Mouse (Mus musculus): ENCODE results near the gene Nell1. TPM values are rescaled to one million over a fixed set of nuclear protein-coding genes. Genes with fewer than 3 reads are reported as not detected.

The Nell1 gene
- polyA plus RNA-seq, 1 experiment, result 0.22 TPM

DNA sequence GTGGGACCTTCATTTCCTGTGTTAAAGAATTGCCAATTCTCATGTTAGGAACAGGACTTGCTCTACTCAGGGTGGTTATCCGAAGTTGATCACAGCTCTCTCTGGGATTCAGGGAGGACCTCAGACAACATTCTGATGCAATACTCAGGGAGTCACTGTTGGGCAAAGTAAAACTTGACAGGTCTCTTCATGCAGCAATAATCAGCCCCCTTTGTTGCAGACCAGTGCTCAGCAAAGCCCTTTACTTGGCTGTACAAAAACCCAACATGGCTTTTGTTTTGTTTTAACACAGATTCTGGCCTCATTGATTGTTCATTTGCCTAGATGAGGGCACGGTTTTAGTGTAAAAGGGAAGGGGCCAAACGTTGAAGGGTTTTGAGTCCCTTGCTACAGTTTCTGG, 750.5 kb downstream of the Nell1 start:
- H3K27ac ChIP-seq (ENCODE audit: control insufficient read depth, insufficient read depth, low read depth, low read length), result no peak overlapping the region
- TF ChIP-seq POLR2A (IDR thresholded peaks at IDR 0.05; ENCODE audit: control insufficient read depth, low read depth, low read length) (no peak), CTCF (IDR thresholded peaks at IDR 0.05; ENCODE audit: control insufficient read depth, insufficient read depth, insufficient replicate concordance, low read depth, low read length) (no peak)
- no peaks in the 10 kb centered on the region for H3K4me1 ChIP-seq (ENCODE audit: control insufficient read depth, insufficient read depth, low read length)
- no peaks in the 10 kb centered on the region for H3K27me3 ChIP-seq (ENCODE audit: control insufficient read depth, insufficient read depth, low read length)
- no peak overlapping the region for H3K4me3 ChIP-seq (ENCODE audit: control insufficient read depth, low read depth, low read length)
- H3K36me3 ChIP-seq (ENCODE audit: control insufficient read depth, insufficient read depth, low read length), result no peaks in the 10 kb centered on the region

DNA sequence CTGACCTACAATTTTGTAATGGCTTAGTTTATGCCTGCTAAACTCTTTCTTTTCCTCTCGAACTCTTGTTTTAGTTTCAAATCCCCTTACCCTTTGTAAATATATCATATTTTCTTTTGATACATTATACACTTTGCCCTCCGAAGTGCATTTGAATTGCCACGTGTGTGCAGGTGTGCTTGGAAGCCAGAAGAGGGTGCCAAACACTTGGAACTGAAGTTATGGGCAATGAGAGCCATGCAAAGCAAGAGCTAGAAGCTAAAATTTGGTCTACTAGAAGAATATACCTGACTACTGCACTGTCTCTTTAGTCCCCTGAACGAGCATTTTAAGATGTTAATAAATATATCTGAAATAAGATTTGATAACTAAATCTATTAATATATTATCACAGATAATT, 756.3 kb downstream of the Nell1 start:
- TF ChIP-seq CTCF (IDR thresholded peaks at IDR 0.05; ENCODE audit: control insufficient read depth, insufficient read depth, insufficient replicate concordance, low read depth, low read length), result no peak
- TF ChIP-seq POLR2A (IDR thresholded peaks at IDR 0.05; ENCODE audit: control insufficient read depth, low read depth, low read length), result no peak
- Histone ChIP-seq H3K36me3 (ENCODE audit: control insufficient read depth, insufficient read depth, low read length) (no peaks in the 10 kb centered on the region), H3K4me1 (ENCODE audit: control insufficient read depth, insufficient read depth, low read length) (no peaks in the 10 kb centered on the region), H3K27ac (ENCODE audit: control insufficient read depth, insufficient read depth, low read depth, low read length) (no peak overlapping the region), H3K27me3 (ENCODE audit: control insufficient read depth, insufficient read depth, low read length) (no peaks in the 10 kb centered on the region), H3K4me3 (ENCODE audit: control insufficient read depth, low read depth, low read length) (no peak overlapping the region)

DNA sequence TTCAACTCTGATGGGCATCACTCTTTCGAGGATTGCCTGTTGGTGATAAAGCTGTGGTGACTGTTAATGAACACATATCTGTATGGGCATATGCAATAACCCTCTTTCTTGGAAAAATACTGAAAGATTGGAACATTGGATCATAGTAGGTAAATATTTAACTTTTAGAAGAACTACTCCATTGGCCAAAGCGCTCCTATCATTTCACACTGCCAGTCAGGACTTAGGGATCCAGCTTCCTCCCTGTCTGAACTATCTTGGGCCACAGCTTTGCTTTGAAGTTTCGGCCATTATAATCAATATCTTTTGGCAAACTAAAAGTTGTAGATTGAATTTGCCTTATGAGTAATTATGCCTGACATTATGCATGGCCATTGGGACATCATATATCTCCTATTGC, 780.9 kb downstream of the Nell1 start:
- H3K36me3 ChIP-seq (ENCODE audit: control insufficient read depth, insufficient read depth, low read length), result no peaks in the 10 kb centered on the region
- H3K4me1 ChIP-seq (ENCODE audit: control insufficient read depth, insufficient read depth, low read length), result no peaks in the 10 kb centered on the region
- H3K27ac ChIP-seq (ENCODE audit: control insufficient read depth, insufficient read depth, low read depth, low read length), result no peak overlapping the region
- H3K27me3 ChIP-seq (ENCODE audit: control insufficient read depth, insufficient read depth, low read length), result no peaks in the 10 kb centered on the region
- no peak overlapping the region for H3K4me3 ChIP-seq (ENCODE audit: control insufficient read depth, low read depth, low read length)
- TF ChIP-seq POLR2A (IDR thresholded peaks at IDR 0.05; ENCODE audit: control insufficient read depth, low read depth, low read length) (no peak), CTCF (IDR thresholded peaks at IDR 0.05; ENCODE audit: control insufficient read depth, insufficient read depth, insufficient replicate concordance, low read depth, low read length) (no peak)

DNA sequence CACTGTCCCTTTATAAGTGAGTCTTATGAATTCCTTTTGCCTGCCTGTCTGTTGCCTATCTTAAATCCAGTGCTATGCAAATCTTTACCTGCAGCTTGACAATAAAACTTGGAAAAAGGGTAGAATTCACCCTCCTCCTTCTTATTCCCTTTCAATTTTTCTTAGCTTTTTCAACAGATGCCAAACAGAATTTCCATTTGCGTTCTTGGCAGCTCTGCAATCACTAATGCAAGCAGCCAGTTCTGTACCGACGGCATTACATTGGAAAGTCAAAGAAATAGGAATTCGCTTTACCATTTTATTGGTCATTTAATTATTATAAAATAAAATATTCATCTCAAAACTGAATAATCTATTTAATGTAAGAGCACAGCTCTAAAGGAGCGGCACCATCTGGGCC, 781.7 kb downstream of the Nell1 start:
- no peaks in the 10 kb centered on the region for H3K36me3 ChIP-seq (ENCODE audit: control insufficient read depth, insufficient read depth, low read length)
- H3K4me3 ChIP-seq (ENCODE audit: control insufficient read depth, low read depth, low read length), result no peak overlapping the region
- TF ChIP-seq POLR2A (IDR thresholded peaks at IDR 0.05; ENCODE audit: control insufficient read depth, low read depth, low read length), result no peak
- no peak for TF ChIP-seq CTCF (IDR thresholded peaks at IDR 0.05; ENCODE audit: control insufficient read depth, insufficient read depth, insufficient replicate concordance, low read depth, low read length)
- no peaks in the 10 kb centered on the region for H3K27me3 ChIP-seq (ENCODE audit: control insufficient read depth, insufficient read depth, low read length)
- H3K27ac ChIP-seq (ENCODE audit: control insufficient read depth, insufficient read depth, low read depth, low read length), result no peak overlapping the region
- H3K4me1 ChIP-seq (ENCODE audit: control insufficient read depth, insufficient read depth, low read length), result no peaks in the 10 kb centered on the region

DNA sequence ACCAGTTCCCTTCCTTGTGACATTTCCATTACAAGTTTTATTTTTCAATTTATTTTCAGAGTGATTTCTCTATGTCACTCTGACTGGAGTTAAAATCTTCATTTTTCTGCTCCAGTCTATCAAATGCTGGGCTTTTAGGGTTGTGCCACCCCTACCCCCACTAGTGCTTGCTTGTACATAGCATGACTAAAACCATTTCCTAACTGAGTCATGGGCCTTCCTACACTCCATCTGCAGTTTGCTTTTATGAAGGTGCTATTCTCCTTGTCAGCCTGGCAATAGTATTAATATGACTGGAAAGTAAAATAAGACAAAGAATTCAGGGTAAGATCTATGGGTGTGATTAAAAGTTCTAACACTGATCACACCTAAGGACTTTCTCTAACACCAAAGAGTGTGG, 798.9 kb downstream of the Nell1 start:
- H3K36me3 ChIP-seq (ENCODE audit: control insufficient read depth, insufficient read depth, low read length), result no peaks in the 10 kb centered on the region
- TF ChIP-seq POLR2A (IDR thresholded peaks at IDR 0.05; ENCODE audit: control insufficient read depth, low read depth, low read length) (no peak), CTCF (IDR thresholded peaks at IDR 0.05; ENCODE audit: control insufficient read depth, insufficient read depth, insufficient replicate concordance, low read depth, low read length) (no peak)
- H3K4me3 ChIP-seq (ENCODE audit: control insufficient read depth, low read depth, low read length), result no peak overlapping the region

DNA sequence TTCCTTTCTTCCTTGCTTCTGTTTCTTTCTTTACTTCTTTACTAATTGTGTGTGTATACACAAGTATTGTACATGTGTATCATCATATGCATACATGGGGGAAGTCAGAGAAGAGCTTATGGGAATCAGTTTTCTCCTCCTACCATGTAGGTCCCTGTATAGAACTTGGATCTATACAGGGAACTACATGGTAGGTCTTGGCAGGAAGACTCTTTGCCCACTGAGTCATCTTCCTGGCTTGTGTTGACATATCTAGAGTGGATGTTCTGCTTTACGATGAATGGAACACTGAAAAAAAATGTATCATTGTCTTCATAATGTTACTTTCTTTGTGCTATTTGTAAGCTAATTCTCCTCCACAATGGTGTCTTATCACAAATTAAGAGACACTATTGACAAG, 806.4 kb downstream of the Nell1 start:
- Histone ChIP-seq H3K27ac (ENCODE audit: control insufficient read depth, insufficient read depth, low read depth, low read length) (no peak overlapping the region), H3K4me3 (ENCODE audit: control insufficient read depth, low read depth, low read length) (no peak overlapping the region), H3K27me3 (ENCODE audit: control insufficient read depth, insufficient read depth, low read length) (no peaks in the 10 kb centered on the region), H3K36me3 (ENCODE audit: control insufficient read depth, insufficient read depth, low read length) (no peaks in the 10 kb centered on the region), H3K4me1 (ENCODE audit: control insufficient read depth, insufficient read depth, low read length) (no peaks in the 10 kb centered on the region)
- TF ChIP-seq POLR2A (IDR thresholded peaks at IDR 0.05; ENCODE audit: control insufficient read depth, low read depth, low read length), result no peak
- no peak for TF ChIP-seq CTCF (IDR thresholded peaks at IDR 0.05; ENCODE audit: control insufficient read depth, insufficient read depth, insufficient replicate concordance, low read depth, low read length)

More for the DNA sequence above, 798.9 kb downstream of the Nell1 start:
- Histone ChIP-seq H3K27me3 (ENCODE audit: control insufficient read depth, insufficient read depth, low read length) (no peaks in the 10 kb centered on the region), H3K4me1 (ENCODE audit: control insufficient read depth, insufficient read depth, low read length) (no peaks in the 10 kb centered on the region), H3K27ac (ENCODE audit: control insufficient read depth, insufficient read depth, low read depth, low read length) (no peak overlapping the region)

DNA sequence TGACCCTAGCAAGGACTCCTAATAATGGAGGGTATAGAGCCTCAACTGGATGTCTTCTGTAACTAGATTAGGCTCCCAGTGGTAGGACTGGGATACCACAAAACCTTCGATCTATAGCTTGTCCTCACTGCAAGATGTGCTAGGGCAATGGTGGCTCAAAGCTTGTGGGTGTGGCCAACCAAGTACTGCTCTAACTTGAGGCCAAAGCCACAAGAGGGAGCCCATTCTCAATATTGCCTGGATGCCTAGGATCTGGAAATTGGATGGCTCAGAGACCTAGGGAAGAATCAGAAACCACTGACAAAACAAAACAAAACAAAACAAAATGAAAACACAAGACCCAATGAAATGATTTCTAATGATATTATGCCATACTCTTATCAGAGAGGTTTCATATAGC, 809.0 kb downstream of the Nell1 start:
- TF ChIP-seq CTCF (IDR thresholded peaks at IDR 0.05; ENCODE audit: control insufficient read depth, insufficient read depth, insufficient replicate concordance, low read depth, low read length) (no peak; the same call in 1 of the 2 replicates), POLR2A (IDR thresholded peaks at IDR 0.05; ENCODE audit: control insufficient read depth, low read depth, low read length) (no peak)

DNA sequence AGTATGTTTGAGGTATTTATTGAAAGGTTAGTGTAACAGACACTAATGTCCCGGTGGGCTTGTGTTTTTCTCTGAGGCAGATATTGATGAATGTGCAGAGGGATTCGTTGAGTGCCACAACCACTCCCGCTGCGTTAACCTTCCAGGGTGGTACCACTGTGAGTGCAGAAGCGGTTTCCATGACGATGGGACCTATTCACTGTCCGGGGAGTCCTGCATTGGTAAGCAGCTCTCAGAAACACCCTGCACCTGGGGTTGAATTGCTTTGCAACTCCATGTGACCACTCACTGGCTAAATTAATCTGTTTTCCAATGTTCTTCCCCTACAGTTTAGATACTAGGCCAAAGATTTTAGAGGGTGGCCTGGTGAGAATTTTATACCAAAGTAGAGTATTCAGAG, 851.5 kb downstream of the Nell1 start:
- Histone ChIP-seq H3K4me3 (ENCODE audit: control insufficient read depth, low read depth, low read length) (no peak overlapping the region), H3K27ac (ENCODE audit: control insufficient read depth, insufficient read depth, low read depth, low read length) (no peak overlapping the region), H3K4me1 (ENCODE audit: control insufficient read depth, insufficient read depth, low read length) (no peaks in the 10 kb centered on the region), H3K27me3 (ENCODE audit: control insufficient read depth, insufficient read depth, low read length) (no peaks in the 10 kb centered on the region), H3K36me3 (ENCODE audit: control insufficient read depth, insufficient read depth, low read length) (no peaks in the 10 kb centered on the region)
- TF ChIP-seq CTCF (IDR thresholded peaks at IDR 0.05; ENCODE audit: control insufficient read depth, insufficient read depth, insufficient replicate concordance, low read depth, low read length), result no peak
- TF ChIP-seq POLR2A (IDR thresholded peaks at IDR 0.05; ENCODE audit: control insufficient read depth, low read depth, low read length), result no peak

More for the DNA sequence above, 809.0 kb downstream of the Nell1 start:
- no peaks in the 10 kb centered on the region for H3K36me3 ChIP-seq (ENCODE audit: control insufficient read depth, insufficient read depth, low read length)
- H3K4me1 ChIP-seq (ENCODE audit: control insufficient read depth, insufficient read depth, low read length), result no peaks in the 10 kb centered on the region
- H3K4me3 ChIP-seq (ENCODE audit: control insufficient read depth, low read depth, low read length), result no peak overlapping the region
- no peaks in the 10 kb centered on the region for H3K27me3 ChIP-seq (ENCODE audit: control insufficient read depth, insufficient read depth, low read length)
- no peak overlapping the region for H3K27ac ChIP-seq (ENCODE audit: control insufficient read depth, insufficient read depth, low read depth, low read length)

Data from testis, adult 2 months (tissue).